Mouse (Mus musculus) E14TG2a.4 (cell line): ENCODE measurements around the gene Ttc7.

ENCODE experiments used
- CTCF ChIP-seq: conservative IDR thresholded peaks from 2 replicates; pipeline ENCODE4 v1.5.1; 2014; ENCODE audit warnings: low read length
- NANOG ChIP-seq: IDR thresholded peaks from 2 replicates; pipeline ENCODE4 v1.6.1; 2014; ENCODE audit warnings: borderline replicate concordance, low read length, mixed read lengths
- POU5F1 ChIP-seq: IDR thresholded peaks from 2 replicates; pipeline ENCODE4 v1.6.1; 2014; ENCODE audit warnings: low read length, borderline replicate concordance

DNA sequence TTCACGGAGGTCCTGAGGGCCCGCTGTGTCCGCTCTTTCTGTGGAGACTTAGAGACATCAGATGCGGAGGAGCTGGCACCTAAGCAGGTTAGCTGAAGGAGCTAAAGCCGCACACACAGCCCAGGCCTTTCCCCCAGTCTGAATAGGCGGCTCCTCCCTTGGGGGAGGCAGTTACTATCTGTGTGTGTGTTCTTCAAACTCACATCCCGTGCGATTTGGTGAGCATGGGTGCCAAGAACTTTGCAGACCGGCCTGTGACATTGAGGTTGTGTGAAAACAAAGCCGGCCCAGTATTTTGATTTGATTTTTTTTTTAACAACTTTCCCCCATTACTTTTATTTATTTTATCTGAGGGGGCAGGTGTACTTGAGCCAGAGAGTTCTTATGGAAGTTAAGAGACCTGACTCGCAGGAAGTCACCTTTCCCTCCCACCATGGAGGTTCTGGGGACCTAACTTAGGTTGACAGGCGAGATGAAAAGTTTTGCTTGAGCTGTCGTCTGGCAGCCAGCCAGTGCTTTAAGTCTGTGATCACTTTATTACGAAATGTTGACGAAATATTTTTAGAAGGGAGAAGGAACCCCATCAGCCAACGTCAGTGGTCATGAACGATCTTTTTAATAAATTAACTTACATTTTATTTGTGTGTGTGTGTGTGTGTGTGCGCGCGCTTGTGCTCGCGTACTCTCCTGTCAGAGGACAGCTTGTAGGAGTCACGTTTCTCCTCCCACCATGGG, 3.2 kb downstream of the Ttc7 start:
- TF ChIP-seq POU5F1: no peak
- TF ChIP-seq CTCF: no peak
- no peak for TF ChIP-seq NANOG
